Mouse (Mus musculus) myocyte (in vitro differentiated cells): Measurements from ENCODE around the gene Gm10188. TPM values are rescaled to one million over a fixed set of nuclear protein-coding genes. Genes with fewer than 3 reads are reported as not detected.

Experiments used
- H3K27me3 ChIP-seq: one replicate; pipeline ENCODE4 v1.6.1; 2011; ENCODE audit not compliant: control insufficient read depth, insufficient read depth, insufficient read length
- H3K36me3 ChIP-seq: one replicate; pipeline ENCODE4 v1.6.1; 2011; ENCODE audit not compliant: control insufficient read depth, insufficient read depth
- H3K4me2 ChIP-seq: one replicate; pipeline ENCODE4 v1.6.1; 2011; ENCODE audit warnings: low read depth, control low read depth
- H3K4me3 ChIP-seq: one replicate; pipeline ENCODE4 v1.5.1; 2011; ENCODE audit warnings: mild to moderate bottlenecking, control low read depth, moderate library complexity
- H3K79me2 ChIP-seq: one replicate; pipeline ENCODE4 v1.6.1; 2011; ENCODE audit not compliant: control insufficient read depth, insufficient read depth
- H3ac ChIP-seq: one replicate; pipeline ENCODE4 v1.6.1; 2011; ENCODE audit not compliant: control insufficient read depth, insufficient read length
- CEBPB ChIP-seq: IDR thresholded peaks from 2 replicates; pipeline ENCODE4 v1.6.1; 2011; ENCODE audit warnings: mild to moderate bottlenecking, moderate library complexity; ENCODE audit not compliant: poor library complexity, insufficient read depth, severe bottlenecking
- E2F4 ChIP-seq: IDR thresholded peaks from one replicate; pipeline ENCODE4 v1.6.1; 2011; ENCODE audit warnings: mild to moderate bottlenecking, control low read depth, moderate library complexity; ENCODE audit not compliant: insufficient read depth
- MAX ChIP-seq: IDR thresholded peaks from one replicate; pipeline ENCODE4 v1.6.1; 2011; ENCODE audit warnings: low read depth, mild to moderate bottlenecking, control low read depth
- MYOD1 ChIP-seq, 3 experiments: IDR thresholded peaks; one replicate each; pipeline ENCODE4 v1.6.1; 2011; ENCODE audit warnings: control low read depth in 2 of 3, low read depth in 2 of 3, mild to moderate bottlenecking in 2 of 3, moderate library complexity in 1 of 3; ENCODE audit not compliant: insufficient read length in 2 of 3, control insufficient read depth in 1 of 3
- MYOG ChIP-seq, 3 experiments: IDR thresholded peaks; one replicate each; pipeline ENCODE4 v1.6.1; 2011; ENCODE audit warnings: control low read depth in 2 of 3, low read depth in 2 of 3, mild to moderate bottlenecking in 2 of 3; ENCODE audit not compliant: insufficient read length in 2 of 3, control insufficient read depth in 1 of 3, insufficient read depth in 1 of 3
- POLR2A ChIP-seq: IDR thresholded peaks from one replicate; pipeline ENCODE4 v1.6.1; 2011; ENCODE audit warnings: low read depth, mild to moderate bottlenecking, control low read depth, moderate library complexity; ENCODE audit not compliant: insufficient read length
- POLR2AphosphoS2 ChIP-seq: IDR thresholded peaks from one replicate; pipeline ENCODE4 v1.6.1; 2011; ENCODE audit warnings: low read depth, control low read depth; ENCODE audit not compliant: insufficient read length
- REST ChIP-seq: IDR thresholded peaks from one replicate; pipeline ENCODE4 v1.6.1; 2011; ENCODE audit warnings: mild to moderate bottlenecking, control low read depth, moderate library complexity; ENCODE audit not compliant: insufficient read depth, insufficient read length
- SRF ChIP-seq: IDR thresholded peaks from one replicate; pipeline ENCODE4 v1.6.1; 2011; ENCODE audit warnings: low read depth; ENCODE audit not compliant: control insufficient read depth, insufficient read length
- TCF12 ChIP-seq: IDR thresholded peaks from one replicate; pipeline ENCODE4 v1.6.1; 2011; ENCODE audit warnings: mild to moderate bottlenecking, control low read depth; ENCODE audit not compliant: poor library complexity, insufficient read depth, severe bottlenecking
- TCF3 ChIP-seq: IDR thresholded peaks from one replicate; pipeline ENCODE4 v1.6.1; 2011; ENCODE audit warnings: low read depth, control low read depth; ENCODE audit not compliant: insufficient read length
- USF1 ChIP-seq: IDR thresholded peaks from one replicate; pipeline ENCODE4 v1.6.1; 2011; ENCODE audit warnings: low read depth, mild to moderate bottlenecking, control low read depth, moderate library complexity
- polyA plus RNA-seq: library from polyadenylated mRNA; unstranded; fragments of >200 nt; fragmentation: generic; extraction: Trizol; gene quantifications from one replicate; pipeline ENCODE4 v1.2.1, GENCODE M21; 2012; ENCODE audit warnings: missing spikeins

Gm10188 gene
- polyA plus RNA-seq, 1 experiment: not detected

GRCm38 (mm10) chr1:132200562-132201510 lies 28.7 kb downstream of the Gm10188 start:
- H3ac ChIP-seq: no peak overlapping the region
- peak overlapping the region; percentile 14 for H3K4me3 ChIP-seq
- H3K79me2 ChIP-seq: no peaks in the 10 kb centered on the region
- TF ChIP-seq TCF3: no peak
- TF ChIP-seq MYOG (IDR thresholded peaks at IDR 0.05; ENCODE audit: control insufficient read depth in 1 of 3, insufficient read depth in 1 of 3, insufficient read length in 2 of 3, low read depth in 2 of 3): peak in 1 of 3 experiments; percentile 29
- TF ChIP-seq TCF12: no peak
- TF ChIP-seq MYOD1 (IDR thresholded peaks at IDR 0.05; ENCODE audit: control insufficient read depth in 1 of 3, insufficient read length in 2 of 3, low read depth in 2 of 3): peak in 2 of 3 experiments; percentile 6 to 40
- no peaks in the 10 kb centered on the region for H3K36me3 ChIP-seq
- no peaks in the 10 kb centered on the region for H3K27me3 ChIP-seq
- H3K4me2 ChIP-seq: peak overlapping the region; percentile 77

GRCm38 (mm10) chr1:132199934-132200333 lies 29.6 kb downstream of the Gm10188 start:
- Histone ChIP-seq H3K4me3 (peak overlapping the region; percentile 14), H3K27me3 (no peaks in the 10 kb centered on the region), H3ac (no peak overlapping the region), H3K4me2 (peak overlapping the region; percentile 77), H3K79me2 (no peaks in the 10 kb centered on the region), H3K36me3 (no peaks in the 10 kb centered on the region)
- TF ChIP-seq POLR2A (no peak), USF1 (no peak), MAX (no peak), TCF3 (no peak), MYOG (IDR thresholded peaks at IDR 0.05; ENCODE audit: control insufficient read depth in 1 of 3, insufficient read depth in 1 of 3, insufficient read length in 2 of 3, low read depth in 2 of 3) (peak; percentile 14 to 82 (median 67)), SRF (no peak), CEBPB (no peak), TCF12 (no peak), MYOD1 (IDR thresholded peaks at IDR 0.05; ENCODE audit: control insufficient read depth in 1 of 3, insufficient read length in 2 of 3, low read depth in 2 of 3) (peak in 2 of 3 experiments; percentile 41 to 48)

GRCm38 (mm10) chr1:132199244-132199643 lies 30.3 kb downstream of the Gm10188 start:
- no peaks in the 10 kb centered on the region for H3K27me3 ChIP-seq
- H3ac ChIP-seq: no peak overlapping the region
- peak overlapping the region; percentile 14 for H3K4me3 ChIP-seq
- no peaks in the 10 kb centered on the region for H3K79me2 ChIP-seq
- peak overlapping the region; percentile 77 for H3K4me2 ChIP-seq
- no peak for TF ChIP-seq POLR2AphosphoS2
- no peak for TF ChIP-seq E2F4
- TF ChIP-seq REST: no peak
- peak in 1 of 3 experiments; percentile 50 for TF ChIP-seq MYOD1 (IDR thresholded peaks at IDR 0.05; ENCODE audit: control insufficient read depth in 1 of 3, insufficient read length in 2 of 3, low read depth in 2 of 3)
- peak in 1 of 3 experiments; percentile 6 for TF ChIP-seq MYOG (IDR thresholded peaks at IDR 0.05; ENCODE audit: control insufficient read depth in 1 of 3, insufficient read depth in 1 of 3, insufficient read length in 2 of 3, low read depth in 2 of 3)
- TF ChIP-seq MAX: no peak
- H3K36me3 ChIP-seq: no peaks in the 10 kb centered on the region

GRCm38 (mm10) chr1:132198401-132199071 lies 31.0 kb downstream of the Gm10188 start:
- H3K4me3 ChIP-seq: no peak overlapping the region
- no peaks in the 10 kb centered on the region for H3K36me3 ChIP-seq
- H3K79me2 ChIP-seq: no peaks in the 10 kb centered on the region
- H3ac ChIP-seq: no peak overlapping the region
- H3K27me3 ChIP-seq: no peaks in the 10 kb centered on the region
- H3K4me2 ChIP-seq: peak overlapping the region; percentile 77
- TF ChIP-seq E2F4 (no peak), MAX (no peak), CEBPB (no peak), POLR2AphosphoS2 (no peak), USF1 (no peak), REST (no peak), POLR2A (no peak), MYOD1 (IDR thresholded peaks at IDR 0.05; ENCODE audit: control insufficient read depth in 1 of 3, insufficient read length in 2 of 3, low read depth in 2 of 3) (no peak), MYOG (IDR thresholded peaks at IDR 0.05; ENCODE audit: control insufficient read depth in 1 of 3, insufficient read depth in 1 of 3, insufficient read length in 2 of 3, low read depth in 2 of 3) (no peak), TCF3 (no peak), SRF (no peak), TCF12 (no peak)
